Mouse (Mus musculus) neural tube, embryonic 11.5 days (tissue): ENCODE results near the gene Ubqln1. TPM values are rescaled to one million over a fixed set of nuclear protein-coding genes. Genes with fewer than 3 reads are reported as not detected.
A peak's percentile ranks its signal among the peaks of the same experiment; 100 is the strongest.

Experiments
- ATAC-seq: fragments of 200-750 bp; cut with Nextera tagmentation; 2 replicates; pipeline ENCODE4 v1.8.0; 2017; ENCODE audit warnings: moderate number of reproducible peaks, mild to moderate bottlenecking, moderate TSS enrichment, moderate library complexity; ENCODE audit not compliant: insufficient read depth, low FRiP score, low TSS enrichment
- DNase-seq: peaks from one replicate; pipeline ENCODE4 v3.0.0-alpha.2; 2015; ENCODE audit warnings: low spot score
- H3K27ac ChIP-seq: fragments of 300-500 bp; sonication (generic); 2 replicates; pipeline ENCODE4 v1.5.1; 2014; ENCODE audit warnings: low read depth, mild to moderate bottlenecking, low read length
- H3K27me3 ChIP-seq: fragments of 300-500 bp; sonication (generic); 2 replicates; pipeline ENCODE4 v1.6.1; 2014; ENCODE audit warnings: mild to moderate bottlenecking, low read length, mixed read lengths; ENCODE audit not compliant: control insufficient read depth, insufficient read depth
- H3K36me3 ChIP-seq: fragments of 300-500 bp; sonication (generic); 2 replicates; pipeline ENCODE4 v1.6.1; 2014; ENCODE audit warnings: mild to moderate bottlenecking, low read length, moderate library complexity, mixed read lengths; ENCODE audit not compliant: control insufficient read depth, insufficient read depth
- H3K4me1 ChIP-seq: fragments of 300-500 bp; sonication (generic); 2 replicates; pipeline ENCODE4 v1.6.1; 2014; ENCODE audit warnings: low read length, mixed read lengths; ENCODE audit not compliant: control insufficient read depth, insufficient read depth
- H3K4me2 ChIP-seq: fragments of 300-500 bp; sonication (generic); 2 replicates; pipeline ENCODE4 v1.6.1; 2014; ENCODE audit warnings: low read depth, mild to moderate bottlenecking, moderate library complexity
- H3K4me3 ChIP-seq: fragments of 300-500 bp; sonication (generic); 2 replicates; pipeline ENCODE4 v1.5.1; 2014; ENCODE audit warnings: low read depth, low read length
- H3K9ac ChIP-seq: fragments of 300-500 bp; sonication (generic); 2 replicates; pipeline ENCODE4 v1.6.1; 2014; ENCODE audit warnings: mild to moderate bottlenecking, low read length
- H3K9me3 ChIP-seq: fragments of 300-500 bp; sonication (generic); 2 replicates; pipeline ENCODE4 v1.6.1; 2016; ENCODE audit warnings: low read length; ENCODE audit not compliant: control insufficient read depth
- WGBS: fragments of 180-500 bp; shearing (Covaris S2); extraction: QIAGEN DNeasy Blood & Tissue Kit; methylation state at CpG from one replicate; pipeline ENCODE4 v1.1.7; 2014; 5-methylcytosine and 5-hydroxymethylcytosine counted together
- polyA plus RNA-seq: library from polyadenylated mRNA; unstranded; fragments of >200 nt; fragmentation: Nextera tagmentation; extraction: Ambion mirVana; gene quantifications from 2 replicates; pipeline ENCODE4 v1.2.1, GENCODE M21; 2014

Gene Ubqln1
- polyA plus RNA-seq, 1 experiment from 2014 or later = 170 TPM

DNA sequence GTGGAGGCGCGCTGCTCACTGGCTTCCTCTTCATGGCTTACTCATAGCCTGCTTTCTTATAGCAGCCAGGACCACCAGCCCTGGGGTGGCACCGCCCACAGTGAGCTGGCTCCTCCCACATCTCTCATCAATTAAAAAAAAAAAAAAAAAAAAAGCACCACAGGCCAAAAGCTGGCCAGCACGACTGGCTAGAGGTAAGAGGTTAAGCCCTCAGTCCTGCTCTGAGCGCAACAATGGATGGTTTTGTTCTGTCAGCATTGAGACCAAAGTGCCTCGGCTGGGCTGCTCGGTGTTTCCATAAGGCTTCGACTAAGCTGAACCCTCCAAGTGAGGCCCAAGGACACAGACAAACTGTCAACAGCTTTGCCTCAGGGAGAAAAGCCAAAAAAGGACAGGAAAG is 10.2 kb upstream of the Ubqln1 start:
- H3K27ac ChIP-seq = no peak overlapping the region
- no peak overlapping the region for H3K4me3 ChIP-seq
- no peak overlapping the region for H3K9ac ChIP-seq
- no peaks in the 10 kb centered on the region for H3K9me3 ChIP-seq
- H3K36me3 ChIP-seq = no peaks in the 10 kb centered on the region
- H3K27me3 ChIP-seq = no peaks in the 10 kb centered on the region
- ATAC-seq = no peak
- WGBS = 77% methylated on average over 8 of the region's 8 CpGs
- no peak for DNase-seq
- H3K4me1 ChIP-seq = no peaks in the 10 kb centered on the region
- no peak overlapping the region for H3K4me2 ChIP-seq

- H3K9me3 ChIP-seq = no peaks in the 10 kb centered on the region
- H3K27ac ChIP-seq = no peak overlapping the region
- no peaks in the 10 kb centered on the region for H3K36me3 ChIP-seq
- no peak overlapping the region for H3K9ac ChIP-seq
- 87% methylated on average over 3 of the region's 3 CpGs for WGBS
- H3K4me2 ChIP-seq = no peak overlapping the region
- H3K27me3 ChIP-seq = no peaks in the 10 kb centered on the region
- ATAC-seq = no peak
- no peak for DNase-seq
- 0 out of 2 replicates have a peak, but pooled peaks cover 3% of the 10 kb centered on the region for H3K4me1 ChIP-seq
- no peak overlapping the region for H3K4me3 ChIP-seq
These were observed 4.8 kb upstream of the Ubqln1 start for GRCm38 (mm10) chr13:58220206-58220605.

GRCm38 (mm10) chr13:58217536-58217935 is 2.1 kb upstream of the Ubqln1 start:
- H3K36me3 ChIP-seq = no peaks in the 10 kb centered on the region
- no peak overlapping the region for H3K4me2 ChIP-seq
- WGBS = 94% methylated on average over 2 of the region's 2 CpGs
- no peak for DNase-seq
- H3K4me3 ChIP-seq = no peak overlapping the region
- H3K9me3 ChIP-seq = no peaks in the 10 kb centered on the region
- peaks cover 8% of the 10 kb centered on the region; the same call in 1 of the 2 replicates for H3K4me1 ChIP-seq
- ATAC-seq = no peak
- no peak overlapping the region for H3K27ac ChIP-seq
- H3K27me3 ChIP-seq = no peaks in the 10 kb centered on the region
- no peak overlapping the region for H3K9ac ChIP-seq

DNA sequence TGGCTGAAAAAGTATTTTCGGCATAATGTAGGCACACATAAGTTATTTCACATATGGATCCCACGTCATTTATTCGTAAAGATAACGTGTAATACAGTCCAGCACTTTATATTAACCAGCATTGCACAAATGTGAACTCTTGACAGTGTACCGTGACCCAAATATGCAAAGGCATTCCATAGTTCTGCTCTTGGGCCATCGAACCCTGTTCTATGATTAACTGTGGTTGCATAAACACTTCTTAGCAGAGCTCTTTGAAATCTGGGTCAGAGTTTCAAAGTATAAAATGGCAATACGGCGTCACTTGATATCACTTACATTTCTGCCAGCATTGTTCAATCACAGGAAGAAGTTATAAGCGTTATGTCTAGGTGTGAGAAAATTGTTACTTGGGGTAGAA is 942 bp upstream of the Ubqln1 start:
- no peak for DNase-seq
- ATAC-seq = no peak
- H3K27ac ChIP-seq = no peak overlapping the region
- peak overlapping the region; percentile 56 for H3K4me2 ChIP-seq
- peak overlapping the region; percentile 99 for H3K4me3 ChIP-seq
- no peaks in the 10 kb centered on the region for H3K9me3 ChIP-seq
- no peaks in the 10 kb centered on the region for H3K36me3 ChIP-seq
- H3K27me3 ChIP-seq = no peaks in the 10 kb centered on the region
- no peak overlapping the region; the same call in 1 of the 2 replicates for H3K9ac ChIP-seq
- peaks cover 8% of the 10 kb centered on the region; the same call in 1 of the 2 replicates for H3K4me1 ChIP-seq
- WGBS = 93% methylated on average over 9 of the region's 9 CpGs

DNA sequence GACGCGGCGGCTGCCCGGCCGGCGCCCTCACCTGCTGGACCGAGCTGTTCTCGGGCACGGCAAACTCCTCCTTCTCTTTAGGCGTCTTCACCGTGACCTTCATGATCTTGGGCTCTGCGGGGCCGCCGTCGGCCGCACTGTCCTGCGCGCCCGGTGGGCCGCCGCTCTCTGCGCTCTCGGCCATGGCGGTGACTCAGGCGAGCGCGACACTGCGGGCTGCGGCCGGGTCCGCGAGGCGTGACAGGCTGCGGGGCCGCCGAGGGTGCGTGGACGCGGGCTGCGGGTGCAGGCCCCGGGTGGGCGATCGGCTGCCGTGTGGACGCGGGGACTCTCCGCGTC is 231 bp downstream of the Ubqln1 start:
- peak overlapping the region; percentile 67 for H3K27ac ChIP-seq
- under 1% methylated on average over 48 of the region's 48 CpGs for WGBS
- no peak for ATAC-seq

DNA sequence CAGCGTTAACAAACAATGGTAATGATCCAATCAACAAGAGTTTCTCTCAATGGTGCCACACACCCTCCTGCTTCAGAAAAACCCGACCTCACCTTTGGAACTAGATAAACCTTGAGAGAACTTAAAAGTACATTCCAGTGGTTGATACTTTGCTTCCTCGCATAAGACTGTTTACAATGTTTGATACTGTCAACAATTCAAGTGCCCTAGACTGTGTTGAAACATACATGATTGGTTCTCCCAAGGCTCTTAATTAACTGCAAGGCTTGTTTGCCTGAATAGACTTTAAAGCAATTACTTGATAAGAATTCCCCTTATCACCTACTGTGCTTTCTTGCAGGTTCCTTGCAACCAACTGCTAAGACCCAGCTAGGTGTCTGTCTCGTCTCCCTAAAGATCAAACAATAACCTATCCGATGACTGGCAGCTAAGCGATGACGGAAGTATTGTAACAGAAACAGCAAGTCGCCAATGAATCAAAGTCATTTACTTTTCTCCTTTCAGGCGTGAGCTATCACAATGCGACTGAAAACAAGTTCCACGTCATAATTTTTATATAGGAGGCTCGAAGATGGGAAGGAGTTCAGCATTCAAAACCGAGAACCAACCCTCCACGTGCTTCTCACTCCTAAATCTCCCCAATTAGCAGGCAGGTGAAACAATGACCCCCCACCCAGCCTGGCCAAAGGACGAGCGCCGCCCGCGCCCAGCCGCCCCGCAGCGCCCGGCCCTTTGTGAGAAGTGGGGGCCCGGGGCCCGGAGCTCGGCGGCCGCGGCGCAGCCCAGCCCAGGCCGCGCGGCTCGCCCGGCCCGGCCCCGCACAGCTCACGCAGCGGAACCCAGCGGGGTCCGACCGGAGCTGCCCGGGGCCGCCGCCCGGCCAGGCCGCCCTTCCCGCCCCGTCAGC is 854 bp downstream of the Ubqln1 start:
- peak overlapping the region; percentile 56 for H3K4me2 ChIP-seq
- peak overlapping the region; percentile 67 for H3K27ac ChIP-seq
- no peaks in the 10 kb centered on the region for H3K27me3 ChIP-seq
- H3K4me3 ChIP-seq = peak overlapping the region; percentile 99
- H3K4me1 ChIP-seq = peaks cover 8% of the 10 kb centered on the region; the same call in 1 of the 2 replicates
- no peaks in the 10 kb centered on the region for H3K9me3 ChIP-seq
- peak; percentile 12 for DNase-seq
- 2% methylated on average over 37 of the region's 49 CpGs for WGBS
- ATAC-seq = peak; percentile 75
- peak overlapping the region; percentile 94 for H3K9ac ChIP-seq
- no peaks in the 10 kb centered on the region for H3K36me3 ChIP-seq

More for the DNA sequence above, 231 bp downstream of the Ubqln1 start:
- no peaks in the 10 kb centered on the region for H3K36me3 ChIP-seq
- peak overlapping the region; percentile 94 for H3K9ac ChIP-seq
- H3K4me1 ChIP-seq = peaks cover 8% of the 10 kb centered on the region; the same call in 1 of the 2 replicates
- H3K9me3 ChIP-seq = no peaks in the 10 kb centered on the region
- peak overlapping the region; percentile 56 for H3K4me2 ChIP-seq
- H3K27me3 ChIP-seq = no peaks in the 10 kb centered on the region
- DNase-seq = no peak
- H3K4me3 ChIP-seq = peak overlapping the region; percentile 99

DNA sequence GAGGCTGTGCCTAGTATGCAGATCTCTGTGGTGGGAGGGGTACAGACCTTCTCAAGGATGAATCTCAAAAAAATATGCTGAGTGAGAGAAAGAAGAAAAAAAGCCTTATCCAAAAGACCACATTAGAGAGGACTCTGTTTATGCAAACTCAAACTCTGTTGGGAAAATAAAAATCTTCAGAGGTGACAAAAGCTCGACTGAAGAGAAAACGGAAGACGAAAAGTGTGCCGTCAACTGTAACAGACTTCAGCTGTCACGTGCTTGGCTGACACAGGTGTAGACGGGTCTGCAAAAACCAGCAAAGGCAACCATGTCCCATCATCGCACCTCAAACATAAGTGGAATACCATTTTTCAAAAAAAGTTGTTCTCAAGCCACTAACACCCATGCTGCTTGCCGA is 1.7 kb downstream of the Ubqln1 start:
- Histone ChIP-seq H3K4me3 (no peak overlapping the region), H3K9me3 (no peaks in the 10 kb centered on the region), H3K4me2 (peak overlapping the region; percentile 56), H3K36me3 (no peaks in the 10 kb centered on the region), H3K9ac (no peak overlapping the region), H3K4me1 (peaks cover 8% of the 10 kb centered on the region; the same call in 1 of the 2 replicates), H3K27ac (no peak overlapping the region), H3K27me3 (no peaks in the 10 kb centered on the region)
- 79% methylated on average over 8 of the region's 8 CpGs for WGBS
- no peak for ATAC-seq
- no peak for DNase-seq

DNA sequence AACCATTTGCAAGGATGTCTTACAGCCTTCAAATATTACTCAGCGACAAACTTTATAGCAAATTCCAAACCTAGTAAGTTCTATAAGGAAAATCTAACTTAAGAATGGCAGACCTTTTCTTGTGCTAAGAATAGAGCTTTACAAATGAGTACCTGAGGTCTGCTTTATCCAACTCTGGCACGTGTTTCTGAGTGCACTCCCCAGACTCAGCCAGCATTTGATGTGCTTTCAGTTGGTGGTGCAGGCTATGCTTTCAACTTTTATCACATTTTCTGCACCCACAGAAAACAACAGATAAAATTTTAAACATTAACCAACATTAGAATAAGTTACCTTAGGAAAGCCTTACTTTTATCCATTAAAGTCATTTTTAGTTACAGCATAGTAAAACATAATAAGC is 2.9 kb downstream of the Ubqln1 start:
- no peak overlapping the region for H3K4me2 ChIP-seq
- peaks cover 8% of the 10 kb centered on the region; the same call in 1 of the 2 replicates for H3K4me1 ChIP-seq
- no peaks in the 10 kb centered on the region for H3K9me3 ChIP-seq
- no peaks in the 10 kb centered on the region for H3K27me3 ChIP-seq
- WGBS = 95% methylated on average over 2 of the region's 2 CpGs
- no peaks in the 10 kb centered on the region for H3K36me3 ChIP-seq
- DNase-seq (no peak), ATAC-seq (no peak)
- no peak overlapping the region for H3K27ac ChIP-seq
- no peak overlapping the region for H3K9ac ChIP-seq
- no peak overlapping the region for H3K4me3 ChIP-seq

DNA sequence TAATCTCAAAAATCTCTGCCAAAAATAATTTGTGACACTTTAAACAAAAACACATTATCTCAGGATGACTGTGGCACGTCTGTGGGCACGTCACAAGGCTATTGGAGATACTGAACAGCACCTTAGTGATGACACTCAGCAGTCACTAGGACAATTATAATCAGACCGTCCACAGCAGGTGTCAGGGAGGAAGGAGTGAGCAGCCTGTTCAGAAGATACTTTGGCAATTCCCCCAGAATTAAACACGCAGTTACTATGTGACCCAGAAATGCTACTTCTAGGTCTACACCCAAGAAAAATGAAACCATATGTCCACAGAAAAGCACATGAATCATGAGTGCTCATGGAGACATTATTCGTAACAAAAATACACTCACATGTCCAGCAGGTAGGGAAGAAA is 5.0 kb downstream of the Ubqln1 start:
- Histone ChIP-seq H3K27ac (no peak overlapping the region), H3K36me3 (no peaks in the 10 kb centered on the region)

More for the DNA sequence above, 5.0 kb downstream of the Ubqln1 start:
- DNase-seq (no peak), ATAC-seq (no peak)
- Histone ChIP-seq H3K27me3 (no peaks in the 10 kb centered on the region), H3K4me2 (no peak overlapping the region), H3K9ac (no peak overlapping the region), H3K9me3 (no peaks in the 10 kb centered on the region), H3K4me1 (peaks cover 5% of the 10 kb centered on the region; the same call in 1 of the 2 replicates), H3K4me3 (no peak overlapping the region)
- WGBS = 82% methylated on average over 5 of the region's 5 CpGs
